Mouse (Mus musculus) forebrain, embryonic 16.5 days (tissue): ENCODE results near the gene Gap43. TPM values are rescaled to one million over a fixed set of nuclear protein-coding genes. Genes with fewer than 3 reads are reported as not detected.
A peak's percentile ranks its signal among the peaks of the same experiment; 100 is the strongest.

Experiments used
- ATAC-seq: fragments of 200-750 bp; cut with Nextera tagmentation; 2 replicates; pipeline ENCODE4 v1.8.0; 2017; ENCODE audit warnings: mild to moderate bottlenecking, moderate library complexity
- H3K27ac ChIP-seq: fragments of 300-500 bp; sonication (generic); 2 replicates; pipeline ENCODE4 v1.5.1; 2014; ENCODE audit warnings: low read length, control low read depth
- H3K27me3 ChIP-seq: fragments of 300-500 bp; sonication (generic); replicated peaks from 2 replicates; pipeline ENCODE4 v1.6.1; 2014; ENCODE audit warnings: low read length; ENCODE audit not compliant: control insufficient read depth, insufficient read depth
- H3K36me3 ChIP-seq: fragments of 300-500 bp; sonication (generic); 2 replicates; pipeline ENCODE4 v1.6.1; 2014; ENCODE audit not compliant: control insufficient read depth, insufficient read depth
- H3K4me1 ChIP-seq: fragments of 300-500 bp; sonication (generic); replicated peaks from 2 replicates; pipeline ENCODE4 v1.6.1; 2014; ENCODE audit warnings: low read length; ENCODE audit not compliant: control insufficient read depth, insufficient read depth
- H3K4me2 ChIP-seq: fragments of 300-500 bp; sonication (generic); 2 replicates; pipeline ENCODE4 v1.6.1; 2014; ENCODE audit warnings: mild to moderate bottlenecking, low read length, control low read depth
- H3K4me3 ChIP-seq: fragments of 300-500 bp; sonication (generic); replicated peaks from 2 replicates; pipeline ENCODE4 v1.5.1; 2014; ENCODE audit warnings: mild to moderate bottlenecking, low read length, control low read depth
- H3K9ac ChIP-seq: fragments of 300-500 bp; sonication (generic); replicated peaks from 2 replicates; pipeline ENCODE4 v1.6.1; 2014; ENCODE audit warnings: low read depth, low read length, control low read depth
- H3K9me3 ChIP-seq: fragments of 300-500 bp; sonication (generic); 2 replicates; pipeline ENCODE4 v1.6.1; 2016; ENCODE audit warnings: low read length; ENCODE audit not compliant: control insufficient read depth
- WGBS: fragments of 180-500 bp; shearing (Covaris S2); extraction: QIAGEN DNeasy Blood & Tissue Kit; methylation state at CpG from one replicate; pipeline ENCODE4 v1.1.7; 2014; 5-methylcytosine and 5-hydroxymethylcytosine counted together
- polyA plus RNA-seq: library from polyadenylated mRNA; unstranded; fragments of >200 nt; fragmentation: Nextera tagmentation; extraction: Ambion mirVana; gene quantifications from 2 replicates; pipeline ENCODE4 v1.2.1, GENCODE M21; 2015

Gap43 gene
- polyA plus RNA-seq, 1 experiment from 2014 or later = 966 TPM

GRCm38 (mm10) chr16:42312125-42312524, 28.3 kb downstream of the Gap43 start:
- Histone ChIP-seq H3K4me2 (no peak overlapping the region), H3K4me1 (0 out of 2 replicates have a peak, but pooled peaks cover 5% of the 10 kb centered on the region), H3K27ac (no peak overlapping the region), H3K9ac (no peak overlapping the region), H3K27me3 (no peaks in the 10 kb centered on the region), H3K4me3 (no peak overlapping the region), H3K36me3 (no peaks in the 10 kb centered on the region), H3K9me3 (no peaks in the 10 kb centered on the region)
- ATAC-seq = no peak
- WGBS = 95% methylated on average over 1 of the region's 1 CpGs

DNA sequence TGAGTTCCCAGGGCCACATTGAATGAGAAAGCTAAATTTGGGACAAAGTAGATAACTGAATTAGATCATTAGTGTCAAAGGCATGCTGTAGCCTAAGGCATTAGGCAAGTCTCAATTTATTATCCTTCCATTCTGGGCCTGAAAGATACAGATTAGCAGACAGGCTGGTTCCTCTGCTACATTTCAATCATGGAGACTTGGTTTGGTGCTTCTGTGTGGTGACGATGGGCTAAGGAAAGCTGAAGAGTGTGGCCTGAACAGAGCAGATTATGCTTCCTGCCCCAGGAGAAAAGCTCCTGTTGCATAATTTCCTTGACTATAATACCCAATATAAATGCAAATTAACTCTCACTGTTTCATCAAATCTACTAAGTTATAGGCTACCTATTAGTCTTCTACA, 31.7 kb downstream of the Gap43 start:
- WGBS = 21% methylated on average over 1 of the region's 1 CpGs
- H3K4me1 ChIP-seq = peaks cover 31% of the 10 kb centered on the region
- no peak overlapping the region for H3K4me2 ChIP-seq
- H3K36me3 ChIP-seq = no peaks in the 10 kb centered on the region
- no peak for ATAC-seq
- H3K27ac ChIP-seq = no peak overlapping the region
- H3K9ac ChIP-seq = no peak overlapping the region
- H3K9me3 ChIP-seq = no peaks in the 10 kb centered on the region
- no peak overlapping the region for H3K4me3 ChIP-seq
- no peaks in the 10 kb centered on the region for H3K27me3 ChIP-seq

- 4% methylated on average over 14 of the region's 14 CpGs for WGBS
- peaks cover 38% of the 10 kb centered on the region for H3K4me1 ChIP-seq
Observed at GRCm38 (mm10) chr16:42305934-42306701, 34.3 kb downstream of the Gap43 start.

DNA sequence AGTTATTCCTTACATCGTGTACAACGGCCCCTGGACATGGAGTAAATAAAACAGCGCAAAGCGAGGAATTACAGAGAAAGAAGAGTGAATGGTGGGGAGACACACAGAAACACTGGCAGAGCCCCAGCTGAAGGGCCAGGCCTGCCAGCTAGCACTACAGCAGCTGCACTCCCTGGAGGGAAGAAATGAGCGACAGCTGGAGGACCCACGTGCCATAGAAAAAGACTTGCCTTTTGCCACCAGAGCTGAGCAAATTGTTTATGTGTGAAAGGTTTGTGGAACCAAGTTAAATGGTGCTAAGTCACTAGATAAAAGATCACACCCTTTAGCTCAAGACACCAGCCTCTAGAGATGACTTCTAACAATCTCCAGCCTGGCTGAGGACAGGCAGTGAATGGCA, 37.0 kb downstream of the Gap43 start:
- Histone ChIP-seq H3K9me3 (no peaks in the 10 kb centered on the region), H3K4me1 (peaks cover 33% of the 10 kb centered on the region), H3K9ac (no peak overlapping the region), H3K27ac (peak overlapping the region; percentile 61), H3K4me2 (no peak overlapping the region), H3K36me3 (no peaks in the 10 kb centered on the region), H3K27me3 (no peaks in the 10 kb centered on the region), H3K4me3 (no peak overlapping the region)
- 15% methylated on average over 6 of the region's 6 CpGs for WGBS
- peak; percentile 73 for ATAC-seq

More at GRCm38 (mm10) chr16:42305934-42306701, 34.3 kb downstream of the Gap43 start:
- Histone ChIP-seq H3K4me2 (peak overlapping the region; percentile 57), H3K4me3 (peak overlapping the region; percentile 33), H3K27ac (peak overlapping the region; percentile 60), H3K9ac (peak overlapping the region; percentile 44), H3K9me3 (no peaks in the 10 kb centered on the region), H3K27me3 (no peaks in the 10 kb centered on the region), H3K36me3 (no peaks in the 10 kb centered on the region)
- ATAC-seq = peak; percentile 88

DNA sequence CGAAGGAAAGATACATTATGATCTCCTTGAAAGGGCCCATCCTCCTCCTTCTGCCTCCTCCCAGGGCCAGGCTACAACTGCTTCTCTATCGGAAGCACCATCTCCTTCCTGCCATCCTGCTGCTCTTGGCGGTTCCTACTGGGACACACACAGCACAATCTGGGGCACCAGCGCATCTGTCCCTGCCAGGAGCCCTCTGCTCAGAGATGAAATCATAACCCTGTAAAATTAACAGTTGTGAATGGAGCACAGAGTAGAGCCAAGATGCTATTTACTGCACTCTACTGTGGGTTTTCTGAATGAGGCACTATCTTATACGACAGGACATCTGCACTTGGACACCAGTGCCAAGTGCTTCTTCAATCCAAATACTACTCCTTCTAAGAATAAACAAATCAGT, 46.0 kb downstream of the Gap43 start:
- no peaks in the 10 kb centered on the region for H3K9me3 ChIP-seq
- no peak overlapping the region for H3K4me3 ChIP-seq
- no peak overlapping the region for H3K27ac ChIP-seq
- 60% methylated on average over 5 of the region's 5 CpGs for WGBS
- no peak overlapping the region for H3K9ac ChIP-seq
- no peak overlapping the region for H3K4me2 ChIP-seq
- peaks cover 3% of the 10 kb centered on the region; the same call in 1 of the 2 replicates for H3K4me1 ChIP-seq
- peak; percentile 33; the same call in 1 of the 2 replicates for ATAC-seq
- H3K36me3 ChIP-seq = no peaks in the 10 kb centered on the region
- H3K27me3 ChIP-seq = no peaks in the 10 kb centered on the region

DNA sequence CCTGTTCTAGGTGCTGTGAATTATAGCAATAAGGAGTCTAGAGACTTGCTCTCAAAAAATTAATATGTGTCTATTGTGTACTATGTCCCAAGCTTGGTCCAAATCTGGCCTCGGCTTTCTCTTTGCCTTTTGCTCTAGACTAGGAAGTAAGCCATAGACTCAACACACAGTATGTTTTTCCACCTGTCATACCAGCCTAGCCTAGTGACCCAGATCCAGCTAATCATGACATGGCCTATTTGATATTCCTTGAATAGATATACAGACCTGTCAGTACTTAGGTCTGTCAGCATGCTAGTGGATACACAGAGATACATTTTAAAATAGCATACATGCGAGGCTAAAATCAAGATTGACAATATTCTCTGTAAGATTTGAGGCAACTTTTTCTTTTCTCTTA, 46.4 kb downstream of the Gap43 start:
- no peak for ATAC-seq
- 84% methylated on average over 2 of the region's 2 CpGs for WGBS
- H3K4me2 ChIP-seq = no peak overlapping the region
- peaks cover 3% of the 10 kb centered on the region; the same call in 1 of the 2 replicates for H3K4me1 ChIP-seq
- H3K9ac ChIP-seq = no peak overlapping the region
- H3K9me3 ChIP-seq = no peaks in the 10 kb centered on the region
- no peak overlapping the region for H3K27ac ChIP-seq
- no peaks in the 10 kb centered on the region for H3K27me3 ChIP-seq
- H3K36me3 ChIP-seq = no peaks in the 10 kb centered on the region
- H3K4me3 ChIP-seq = no peak overlapping the region

- H3K4me3 ChIP-seq = no peak overlapping the region
- peak; percentile 40; the same call in 1 of the 2 replicates for ATAC-seq
- H3K9me3 ChIP-seq = no peaks in the 10 kb centered on the region
- peaks cover 3% of the 10 kb centered on the region; the same call in 1 of the 2 replicates for H3K4me1 ChIP-seq
- no peak overlapping the region for H3K27ac ChIP-seq
- WGBS = 76% methylated on average over 8 of the region's 8 CpGs
- no peaks in the 10 kb centered on the region for H3K27me3 ChIP-seq
- no peaks in the 10 kb centered on the region for H3K36me3 ChIP-seq
- no peak overlapping the region for H3K9ac ChIP-seq
- H3K4me2 ChIP-seq = no peak overlapping the region
Observed at GRCm38 (mm10) chr16:42291572-42291971, 48.9 kb downstream of the Gap43 start.

GRCm38 (mm10) chr16:42284005-42284404, 56.4 kb downstream of the Gap43 start:
- no peak overlapping the region for H3K4me2 ChIP-seq

DNA sequence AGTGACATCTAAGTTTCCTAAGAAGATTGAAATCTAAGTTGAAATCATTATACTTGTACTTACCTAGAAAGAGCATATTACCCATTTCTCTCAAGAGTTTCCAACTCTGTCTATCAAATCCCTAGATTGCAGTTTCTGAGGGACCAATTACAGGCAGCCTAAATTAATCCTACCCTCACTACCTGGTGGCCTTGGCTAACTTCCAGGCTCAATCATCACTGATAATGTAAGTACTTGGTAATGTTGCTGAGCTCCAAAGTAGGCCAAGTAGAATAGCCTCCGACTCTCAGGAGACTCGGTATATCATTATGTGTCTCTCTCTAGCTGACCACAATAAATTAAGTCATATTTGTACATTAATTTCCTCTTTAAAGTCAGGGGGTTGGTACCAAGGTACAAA, 62.7 kb downstream of the Gap43 start:
- Histone ChIP-seq H3K4me3 (no peak overlapping the region), H3K36me3 (no peaks in the 10 kb centered on the region), H3K4me1 (peaks cover 23% of the 10 kb centered on the region), H3K9ac (no peak overlapping the region), H3K9me3 (no peaks in the 10 kb centered on the region), H3K4me2 (no peak overlapping the region), H3K27ac (no peak overlapping the region), H3K27me3 (no peaks in the 10 kb centered on the region)
- 60% methylated on average over 2 of the region's 2 CpGs for WGBS
- no peak for ATAC-seq

More at GRCm38 (mm10) chr16:42284005-42284404, 56.4 kb downstream of the Gap43 start:
- H3K9ac ChIP-seq = no peak overlapping the region
- 86% methylated on average over 3 of the region's 3 CpGs for WGBS
- ATAC-seq = no peak
- no peaks in the 10 kb centered on the region for H3K4me1 ChIP-seq
- H3K27ac ChIP-seq = no peak overlapping the region
- H3K36me3 ChIP-seq = no peaks in the 10 kb centered on the region
- H3K27me3 ChIP-seq = no peaks in the 10 kb centered on the region
- H3K9me3 ChIP-seq = no peaks in the 10 kb centered on the region
- no peak overlapping the region for H3K4me3 ChIP-seq
